Mouse (Mus musculus) Muller cell, postnatal 12 days (primary cell): ENCODE results near the gene Dnm2.

Source experiments
- DNase-seq: peaks from one replicate; pipeline ENCODE4 v3.0.0-alpha.2; 2015; ENCODE audit errors: inconsistent ontology term

Dnm2 gene

GRCm38 (mm10) chr9:21545916-21546788 lies 121.4 kb downstream of the Dnm2 start:
- peak; percentile 100 for DNase-seq

- no peak for DNase-seq
Measured at GRCm38 (mm10) chr9:21546789-21547074, 122.0 kb downstream of the Dnm2 start, which contains the start of gene Carm1. Gene Carm1, plus strand, starts transcription at chr9:21546894.

GRCm38 (mm10) chr9:21547075-21547941 lies 122.6 kb downstream of the Dnm2 start:
- DNase-seq = peak; percentile 72

- no peak for DNase-seq
Measured at GRCm38 (mm10) chr9:21551049-21551448, 126.3 kb downstream of the Dnm2 start.

GRCm38 (mm10) chr9:21553607-21554273 lies 129.0 kb downstream of the Dnm2 start:
- no peak for DNase-seq

GRCm38 (mm10) chr9:21555198-21555742 lies 130.6 kb downstream of the Dnm2 start:
- DNase-seq = no peak

GRCm38 (mm10) chr9:21556996-21557395 lies 132.3 kb downstream of the Dnm2 start:
- peak; percentile 19 for DNase-seq
